15 mouse cellular contexts compared by ENCODE assay signal in genomic region chr7:74693049-74693448, GRCm38 (mm10).
A peak's percentile ranks its signal among the peaks of the same experiment; 100 is the strongest.
DNase-seq lines count a peak whose midpoint lies in the region; ATAC-seq lines count a peak whose summit lies in the region.
"Had no signal": no experiment of that assay in that cellular context is flagged by ENCODE, and none has a peak within 500 bp of the region (broad histone marks: within the 10 kb centered on the region; RNA-seq: fewer than 3 reads in every experiment).

No protein-coding gene starts in this region.

- intact Hi-C loops in heart, postnatal 10 days (cut with DNase I) = no loop called here
- intact Hi-C loops in heart, postnatal 25 days (cut with DNase I) = no loop called here

- ATAC-seq in hindbrain, embryonic 13.5 days (ENCODE audit: low FRiP score) = no peak
- ATAC-seq: CD4-positive, CD25-positive, alpha-beta regulatory T cell, adult 4 months; intestine, embryonic 16.5 days had no signal

- no peak overlapping the region for H3K27ac ChIP-seq in hindbrain, embryonic 13.5 days
- H3K27ac ChIP-seq: embryonic facial prominence, embryonic 12.5 days; liver, embryonic 15.5 days had no signal

- H3K36me3 ChIP-seq in hindbrain, embryonic 13.5 days = no peaks in the 10 kb centered on the region
- H3K36me3 ChIP-seq: embryonic facial prominence, embryonic 12.5 days; liver, embryonic 15.5 days had no signal

- peak; percentile 8 to 12 for DNase-seq in heart, postnatal 10 days
- no peak for DNase-seq in heart, postnatal 25 days (ENCODE audit: low spot score)
- peak; percentile 4 for DNase-seq in ZHBTc4 (ENCODE audit: low read depth, low spot score)
- DNase-seq in induced T-regulatory cell, adult 2 months (ENCODE audit: low read depth) = peak; percentile 12
- DNase-seq in lung, postnatal 10 days = peak; percentile 54
- no peak for DNase-seq in cerebellum, postnatal 36 days
- DNase-seq: cerebellum, postnatal 25 days; midbrain, embryonic 14.5 days; right cerebral cortex, postnatal 25 days; thymus, adult 18-20 months had no signal

- H3K27me3 ChIP-seq in hindbrain, embryonic 13.5 days = no peaks in the 10 kb centered on the region
- H3K27me3 ChIP-seq: embryonic facial prominence, embryonic 12.5 days; liver, embryonic 15.5 days had no signal

- H3K9ac ChIP-seq in hindbrain, embryonic 13.5 days = no peak overlapping the region
- H3K9ac ChIP-seq: embryonic facial prominence, embryonic 12.5 days; liver, embryonic 15.5 days had no signal

- H3K4me1 ChIP-seq in hindbrain, embryonic 13.5 days (replicated peaks) = peaks cover 7% of the 10 kb centered on the region; the same call in 1 of the 2 replicates
- H3K4me1 ChIP-seq: embryonic facial prominence, embryonic 12.5 days; liver, embryonic 15.5 days had no signal

- no peak overlapping the region for H3K4me2 ChIP-seq in hindbrain, embryonic 13.5 days
- H3K4me2 ChIP-seq: embryonic facial prominence, embryonic 12.5 days; liver, embryonic 15.5 days had no signal

- 74% methylated on average over 3 of the region's 3 CpGs for WGBS in hindbrain, embryonic 13.5 days

- no peak overlapping the region for H3K4me3 ChIP-seq in hindbrain, embryonic 13.5 days
- H3K4me3 ChIP-seq: embryonic facial prominence, embryonic 12.5 days; liver, embryonic 15.5 days had no signal

- H3K9me3 ChIP-seq in hindbrain, embryonic 13.5 days = no peaks in the 10 kb centered on the region
- H3K9me3 ChIP-seq: embryonic facial prominence, embryonic 12.5 days; liver, embryonic 15.5 days had no signal

Comparison
In these comparisons a context has a peak if more than half of its experiments do, and no peak if none do; other contexts are left out.
1. DNase-seq: peak in heart, postnatal 10 days (2 of 2), ZHBTc4 (single experiment), induced T-regulatory cell, adult 2 months (single experiment) and lung, postnatal 10 days (single experiment); none in heart, postnatal 25 days (single experiment) and cerebellum, postnatal 36 days (0 of 2).